Mouse (Mus musculus): Measurements from ENCODE around the gene Dhx9.
"Not testable (repeated sequence)": the region's sequence is repeated elsewhere in the genome, so short reads cannot be mapped to it uniquely, and the experiment has no call there.

The Dhx9 gene

GRCm38 (mm10) chr1:153424271-153424670 lies 63.2 kb downstream of the Dhx9 start:
- DNase-seq (ENCODE audit: low spot score in 2 of 2), result no peak

- DNase-seq (ENCODE audit: low spot score in 2 of 2), result not testable (repeated sequence)
These were observed 69.7 kb downstream of the Dhx9 start for GRCm38 (mm10) chr1:153417805-153418204.

- not testable (repeated sequence) for DNase-seq (ENCODE audit: low spot score in 2 of 2)
These were observed 71.1 kb downstream of the Dhx9 start for GRCm38 (mm10) chr1:153416271-153416832.

DNA sequence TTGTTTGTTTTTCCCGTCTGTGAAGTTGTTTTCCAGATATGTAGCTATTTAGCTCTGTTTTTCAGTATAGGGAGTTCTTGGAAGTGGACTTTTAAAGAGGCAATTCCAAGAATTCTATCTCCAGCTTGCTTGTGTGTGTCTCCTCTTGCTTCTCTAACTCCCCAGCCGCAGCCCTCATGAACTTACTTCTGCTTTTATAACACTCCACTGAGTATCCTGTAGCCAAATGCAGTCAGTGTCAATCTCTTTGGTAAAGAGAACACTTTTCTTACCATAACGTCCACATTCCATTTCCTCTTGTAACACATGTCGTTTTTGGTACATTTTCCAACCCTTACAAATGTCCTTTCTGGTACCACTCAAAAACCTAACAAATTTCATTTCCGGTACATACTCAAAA lies 71.7 kb downstream of the Dhx9 start:
- DNase-seq (ENCODE audit: low spot score in 2 of 2), result not testable (repeated sequence)

GRCm38 (mm10) chr1:153414962-153415361 lies 72.5 kb downstream of the Dhx9 start:
- DNase-seq (ENCODE audit: low spot score in 2 of 2), result no peak

DNA sequence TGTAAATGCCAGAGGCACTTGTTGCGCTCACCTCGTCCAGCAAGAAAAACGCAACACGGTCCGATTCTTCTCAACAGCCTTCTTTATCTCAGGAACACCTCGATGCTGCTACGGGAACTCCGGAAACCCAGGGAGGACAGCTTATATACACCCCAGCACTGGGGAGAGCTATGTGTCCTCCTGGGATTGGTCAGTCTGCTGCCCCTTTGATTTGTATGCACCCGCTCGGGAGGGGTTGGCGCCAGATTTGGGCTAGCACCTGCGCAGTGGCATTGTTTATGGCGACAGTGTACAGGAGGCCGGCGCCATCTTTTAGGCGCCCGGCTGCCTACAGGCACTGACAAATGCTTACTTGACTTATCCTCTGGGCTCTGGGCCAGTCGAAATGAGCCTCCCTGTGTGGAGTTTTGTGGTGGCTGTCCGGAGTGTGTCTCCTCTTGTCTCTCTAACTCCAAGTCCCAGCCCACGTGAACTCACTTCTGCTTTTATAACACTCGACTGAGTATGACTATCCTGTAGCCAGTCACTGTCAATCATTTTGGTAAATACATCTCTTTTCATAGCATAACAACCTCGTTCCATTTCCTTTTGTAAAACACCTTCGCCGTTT lies 73.2 kb downstream of the Dhx9 start:
- DNase-seq (ENCODE audit: low spot score in 2 of 2), result peak in 1 of 2 experiments; percentile 54

- DNase-seq (ENCODE audit: low spot score in 2 of 2), result not testable (repeated sequence)
These were observed 74.0 kb downstream of the Dhx9 start for GRCm38 (mm10) chr1:153413397-153414020.

- DNase-seq (ENCODE audit: low spot score in 2 of 2), result not testable (repeated sequence)
These were observed 74.6 kb downstream of the Dhx9 start for GRCm38 (mm10) chr1:153412663-153413396.

DNA sequence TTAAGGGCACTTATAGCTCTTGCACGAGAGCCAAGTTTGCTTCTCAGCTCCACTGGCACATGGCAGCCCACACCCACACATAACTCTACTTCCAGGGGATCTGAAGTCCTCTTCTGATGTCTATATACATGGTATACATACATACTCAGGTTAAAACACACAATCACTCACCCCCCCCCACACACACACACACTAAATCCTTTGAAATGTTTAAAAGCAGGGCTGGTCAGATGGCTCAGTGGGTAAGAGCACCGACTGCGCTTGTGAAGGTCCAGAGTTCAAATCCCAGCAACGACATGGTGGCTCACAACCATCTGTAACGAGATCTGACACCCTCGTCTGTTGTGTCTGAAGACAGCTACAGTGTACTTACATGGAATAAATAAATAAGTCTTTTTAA lies 75.7 kb downstream of the Dhx9 start:
- DNase-seq (ENCODE audit: low spot score in 2 of 2), result no peak

DNA sequence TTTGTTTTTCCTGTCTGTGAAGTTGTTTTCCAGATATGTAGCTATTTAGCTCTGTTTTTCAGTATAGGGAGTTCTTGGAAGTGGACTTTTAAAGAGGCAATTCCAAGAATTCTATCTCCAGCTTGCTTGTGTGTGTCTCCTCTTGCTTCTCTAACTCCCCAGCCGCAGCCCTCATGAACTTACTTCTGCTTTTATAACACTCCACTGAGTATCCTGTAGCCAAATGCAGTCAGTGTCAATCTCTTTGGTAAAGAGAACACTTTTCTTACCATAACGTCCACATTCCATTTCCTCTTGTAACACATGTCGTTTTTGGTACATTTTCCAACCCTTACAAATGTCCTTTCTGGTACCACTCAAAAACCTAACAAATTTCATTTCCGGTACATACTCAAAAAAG lies 76.5 kb downstream of the Dhx9 start:
- not testable (repeated sequence) for DNase-seq (ENCODE audit: low spot score in 2 of 2)

DNA sequence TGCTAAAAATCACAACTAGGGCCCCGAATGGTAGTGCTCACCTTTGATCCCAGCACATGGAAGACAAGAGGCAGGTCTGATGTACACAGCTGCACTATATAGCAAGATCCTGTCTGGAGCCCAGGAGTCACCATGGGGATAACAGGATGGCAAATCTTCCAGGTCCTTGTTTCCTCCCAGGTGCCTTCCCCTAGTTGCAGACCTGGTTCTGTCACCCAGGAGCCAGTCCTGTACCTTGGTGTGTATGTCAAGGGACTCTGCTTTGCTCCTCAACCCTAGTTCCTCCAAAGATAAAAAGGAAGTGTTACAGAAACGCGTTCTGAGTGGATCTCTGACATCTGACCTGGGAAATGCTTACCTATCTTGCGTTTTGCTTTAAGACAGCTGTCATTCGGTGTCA lies 79.2 kb downstream of the Dhx9 start:
- DNase-seq (ENCODE audit: low spot score in 2 of 2), result not testable (repeated sequence)

GRCm38 (mm10) chr1:153407641-153408040 lies 79.8 kb downstream of the Dhx9 start:
- not testable (repeated sequence) for DNase-seq (ENCODE audit: low spot score in 2 of 2)
